Mouse (Mus musculus) cerebellum, adult 2 months (tissue): ENCODE data around the gene Nacc1. TPM values are rescaled to one million over a fixed set of nuclear protein-coding genes. Genes with fewer than 3 reads are reported as not detected.

Experiments used
- DNase-seq, 2 experiments: peaks; one replicate each; pipeline ENCODE4 v3.0.0; 2021
- H3K27ac ChIP-seq: fragments of 200-500 bp; 2 replicates; pipeline ENCODE4 v1.5.1; 2012; ENCODE audit warnings: low read length, control low read depth, inconsistent platforms; ENCODE audit not compliant: insufficient read depth
- H3K27me3 ChIP-seq: fragments of 200-500 bp; 2 replicates; pipeline ENCODE4 v1.6.1; 2012; ENCODE audit warnings: inconsistent platforms, mild to moderate bottlenecking, low read length, moderate library complexity; ENCODE audit not compliant: control insufficient read depth, insufficient read depth
- H3K4me1 ChIP-seq: fragments of 200-500 bp; 2 replicates; pipeline ENCODE4 v1.6.1; 2011; ENCODE audit warnings: low read length; ENCODE audit not compliant: control insufficient read depth, insufficient read depth
- H3K4me3 ChIP-seq: fragments of 200-500 bp; replicated peaks from 2 replicates; pipeline ENCODE3; 2011; ENCODE audit warnings: mild to moderate bottlenecking, low read depth, low read length, control low read depth; ENCODE audit not compliant: insufficient read depth
- CTCF ChIP-seq: fragments of 200-500 bp; IDR thresholded peaks from 2 replicates; pipeline ENCODE4 v1.5.1; 2011; ENCODE audit warnings: low read depth, mild to moderate bottlenecking, control low read depth, low read length, moderate library complexity, borderline replicate concordance; ENCODE audit not compliant: insufficient read depth
- POLR2A ChIP-seq: fragments of 200-500 bp; IDR thresholded peaks from 2 replicates; pipeline ENCODE4 v1.6.1; 2011; ENCODE audit warnings: low read length, control low read depth, borderline replicate concordance; ENCODE audit not compliant: insufficient read depth
- WGBS: fragments of 180-500 bp; shearing (Covaris S2); methylation state at CpG from one replicate; pipeline ENCODE4 v1.1.7; 2018; 5-methylcytosine and 5-hydroxymethylcytosine counted together
- polyA plus RNA-seq: library from polyadenylated mRNA; depleted of rRNA; stranded (reverse); fragments of >200 nt; gene quantifications from 2 replicates; pipeline ENCODE4 v1.2.3, GENCODE M21; 2012; rRNA removed

The Nacc1 gene
- polyA plus RNA-seq = 91.0 and 93.9 TPM in 2 replicates

GRCm38 (mm10) chr8:84687705-84688100, at the start of gene Nacc1:
TSS of gene Nacc1 (minus strand) at chr8:84687862.
- peak; percentile 88 to 90 for DNase-seq
- Histone ChIP-seq H3K27me3 (no peaks in the 10 kb centered on the region), H3K4me3 (peak within 1 kb of the TSS; percentile 88), H3K4me1 (peaks cover 18% of the 10 kb centered on the region), H3K27ac (peak within 1 kb of the TSS; percentile 93)
- TF ChIP-seq CTCF = no peak
- TF ChIP-seq POLR2A = peak; percentile 48; the same call in 1 of the 2 replicates
- under 1% methylated on average over 37 of the region's 37 CpGs for WGBS

- no peak overlapping the region for H3K4me3 ChIP-seq
- 62% methylated on average over 4 of the region's 4 CpGs for WGBS
- no peaks in the 10 kb centered on the region for H3K27me3 ChIP-seq
- no peak for DNase-seq
- peaks cover 93% of the 10 kb centered on the region for H3K4me1 ChIP-seq
- no peak for TF ChIP-seq POLR2A
- TF ChIP-seq CTCF = no peak
- peak overlapping the region; percentile 36 for H3K27ac ChIP-seq
These were observed 48.9 kb upstream of the Nacc1 start for GRCm38 (mm10) chr8:84736521-84736920.

- H3K4me1 ChIP-seq = peaks cover 93% of the 10 kb centered on the region
- no peak for DNase-seq
- WGBS = 10% methylated on average over 2 of the region's 2 CpGs
- H3K4me3 ChIP-seq = no peak overlapping the region
- H3K27ac ChIP-seq = peak overlapping the region; percentile 36; the same call in 1 of the 2 replicates
- no peaks in the 10 kb centered on the region for H3K27me3 ChIP-seq
- TF ChIP-seq POLR2A = no peak
- TF ChIP-seq CTCF = no peak
These were observed 47.9 kb upstream of the Nacc1 start for GRCm38 (mm10) chr8:84735597-84735996.

GRCm38 (mm10) chr8:84734680-84735079, 47.0 kb upstream of the Nacc1 start:
- TF ChIP-seq POLR2A (no peak), CTCF (no peak)
- Histone ChIP-seq H3K27ac (peak overlapping the region; percentile 24), H3K4me1 (peaks cover 92% of the 10 kb centered on the region), H3K4me3 (no peak overlapping the region), H3K27me3 (no peaks in the 10 kb centered on the region)
- peak in 1 of 2 experiments; percentile 51 for DNase-seq
- 15% methylated on average over 2 of the region's 2 CpGs for WGBS

- peak overlapping the region; percentile 24 for H3K27ac ChIP-seq
- TF ChIP-seq CTCF (no peak), POLR2A (no peak)
- no peak overlapping the region for H3K4me3 ChIP-seq
- H3K27me3 ChIP-seq = no peaks in the 10 kb centered on the region
- no peak for DNase-seq
- peaks cover 90% of the 10 kb centered on the region for H3K4me1 ChIP-seq
- 26% methylated on average over 6 of the region's 6 CpGs for WGBS
These were observed 46.3 kb upstream of the Nacc1 start for GRCm38 (mm10) chr8:84733959-84734358.

- Histone ChIP-seq H3K4me1 (peaks cover 87% of the 10 kb centered on the region), H3K27ac (peak overlapping the region; percentile 54), H3K4me3 (no peak overlapping the region), H3K27me3 (no peaks in the 10 kb centered on the region)
- 41% methylated on average over 6 of the region's 6 CpGs for WGBS
- TF ChIP-seq POLR2A (no peak), CTCF (no peak)
- DNase-seq = no peak
These were observed 45.3 kb upstream of the Nacc1 start for GRCm38 (mm10) chr8:84732996-84733395.

GRCm38 (mm10) chr8:84732545-84732944, 44.9 kb upstream of the Nacc1 start:
- DNase-seq = no peak

GRCm38 (mm10) chr8:84731371-84732177, 43.9 kb upstream of the Nacc1 start:
- Histone ChIP-seq H3K27me3 (no peaks in the 10 kb centered on the region), H3K4me1 (peaks cover 79% of the 10 kb centered on the region), H3K4me3 (no peak overlapping the region), H3K27ac (peak overlapping the region; percentile 89)
- TF ChIP-seq POLR2A = no peak
- TF ChIP-seq CTCF = no peak
- peak; percentile 53 for DNase-seq
- 19% methylated on average over 11 of the region's 11 CpGs for WGBS

More at GRCm38 (mm10) chr8:84732545-84732944, 44.9 kb upstream of the Nacc1 start:
- peaks cover 85% of the 10 kb centered on the region for H3K4me1 ChIP-seq
- no peak overlapping the region for H3K4me3 ChIP-seq
- H3K27me3 ChIP-seq = no peaks in the 10 kb centered on the region
- H3K27ac ChIP-seq = peak overlapping the region; percentile 54
- 16% methylated on average over 5 of the region's 5 CpGs for WGBS
- TF ChIP-seq POLR2A (no peak), CTCF (no peak)
